Mouse (Mus musculus) kidney, postnatal 0 days (tissue): ENCODE measurements at regions not wholly inside any gene's neighbourhood (a gene's known extent, or its start where the extent isn't known, plus 50 kb on each side); places are given as distances from the start of the nearest gene placed in this dataset.

Experiments used
- ATAC-seq: fragments of 200-750 bp; cut with Nextera tagmentation; replicated peaks from 2 replicates; pipeline ENCODE4 v1.8.0; 2017; ENCODE audit warnings: low read depth, moderate number of reproducible peaks, moderate TSS enrichment, moderate library complexity; ENCODE audit not compliant: low FRiP score
- DNase-seq: peaks from one replicate; pipeline ENCODE4 v3.0.0-alpha.2; 2016; ENCODE audit warnings: low spot score
- H3K27ac ChIP-seq: fragments of 300-500 bp; sonication (generic); 2 replicates; pipeline ENCODE4 v1.5.1; 2014; ENCODE audit warnings: mild to moderate bottlenecking
- H3K27me3 ChIP-seq: fragments of 300-500 bp; sonication (generic); 2 replicates; pipeline ENCODE4 v1.6.1; 2014; ENCODE audit warnings: low read length, mixed read lengths; ENCODE audit not compliant: insufficient read depth
- H3K36me3 ChIP-seq: fragments of 300-500 bp; sonication (generic); 2 replicates; pipeline ENCODE4 v1.6.1; 2014; ENCODE audit warnings: low read length, mixed read lengths; ENCODE audit not compliant: insufficient read depth
- H3K4me1 ChIP-seq: fragments of 300-500 bp; sonication (generic); replicated peaks from 2 replicates; pipeline ENCODE4 v1.6.1; 2014; ENCODE audit warnings: antibody characterized with exemption, low read length, mixed read lengths; ENCODE audit not compliant: insufficient read depth
- H3K4me2 ChIP-seq: fragments of 300-500 bp; sonication (generic); 2 replicates; pipeline ENCODE4 v1.6.1; 2014; ENCODE audit warnings: mild to moderate bottlenecking, low read length, moderate library complexity, mixed read lengths
- H3K4me3 ChIP-seq: fragments of 300-500 bp; sonication (generic); replicated peaks from 2 replicates; pipeline ENCODE4 v1.5.1; 2014; ENCODE audit warnings: low read depth, low read length
- H3K9ac ChIP-seq: fragments of 300-500 bp; sonication (generic); 2 replicates; pipeline ENCODE4 v1.6.1; 2014; ENCODE audit warnings: low read depth, low read length
- H3K9me3 ChIP-seq: fragments of 300-500 bp; sonication (generic); replicated peaks from 2 replicates; pipeline ENCODE4 v1.6.1; 2016; ENCODE audit warnings: low read length, inconsistent platforms, mixed read lengths
- CTCF ChIP-seq: IDR thresholded peaks from 2 replicates; pipeline ENCODE4 v1.5.1; 2016; ENCODE audit warnings: antibody characterized with exemption, low read depth, mild to moderate bottlenecking, moderate library complexity
- WGBS: fragments of 180-500 bp; shearing (Covaris S2); extraction: QIAGEN DNeasy Blood & Tissue Kit; methylation state at CpG from one replicate; pipeline ENCODE4 v1.1.7; 2014; 5-methylcytosine and 5-hydroxymethylcytosine counted together

DNA sequence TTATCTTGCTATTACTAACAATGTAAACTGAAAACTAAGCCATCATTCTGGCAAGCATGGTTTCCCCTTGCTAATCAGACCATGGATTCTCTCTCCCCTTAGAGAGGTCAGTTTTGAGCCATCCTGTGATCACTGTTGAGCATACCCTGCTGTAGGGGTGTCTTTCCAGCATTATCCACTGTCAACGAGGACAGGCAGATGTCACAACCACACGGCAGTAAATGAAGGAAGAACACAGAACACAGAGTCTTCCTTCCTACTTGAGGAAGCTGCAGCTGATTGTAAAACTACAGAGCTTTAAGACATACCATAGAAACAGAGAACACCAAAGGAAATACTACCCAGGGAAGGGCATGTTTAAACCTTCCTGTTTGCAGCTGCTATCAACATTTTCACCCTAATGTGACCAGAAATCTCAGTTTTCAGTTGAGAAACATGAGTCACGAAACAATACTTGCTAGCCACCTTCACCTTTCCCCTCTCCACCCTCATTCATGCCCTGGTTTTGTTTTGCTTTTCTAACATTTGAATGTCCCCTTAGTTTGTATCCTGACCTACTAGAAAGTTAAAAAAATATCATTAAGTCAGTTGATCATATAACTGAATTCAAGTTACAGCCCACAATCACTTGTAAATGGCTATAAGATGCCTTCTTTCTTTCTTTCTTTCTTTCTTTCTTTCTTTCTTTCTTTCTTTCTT is 356.8 kb upstream of the Cited2 start:
- Histone ChIP-seq H3K27me3 (no peaks in the 10 kb centered on the region), H3K36me3 (no peaks in the 10 kb centered on the region), H3K4me1 (peaks cover 5% of the 10 kb centered on the region), H3K4me3 (no peak overlapping the region), H3K4me2 (no peak overlapping the region), H3K9ac (no peak overlapping the region), H3K9me3 (no peaks in the 10 kb centered on the region), H3K27ac (no peak overlapping the region)
- TF ChIP-seq CTCF, result no peak
- 40% methylated on average over 3 of the region's 3 CpGs for WGBS
- no peak for ATAC-seq
- peak; percentile 55 for DNase-seq

DNA sequence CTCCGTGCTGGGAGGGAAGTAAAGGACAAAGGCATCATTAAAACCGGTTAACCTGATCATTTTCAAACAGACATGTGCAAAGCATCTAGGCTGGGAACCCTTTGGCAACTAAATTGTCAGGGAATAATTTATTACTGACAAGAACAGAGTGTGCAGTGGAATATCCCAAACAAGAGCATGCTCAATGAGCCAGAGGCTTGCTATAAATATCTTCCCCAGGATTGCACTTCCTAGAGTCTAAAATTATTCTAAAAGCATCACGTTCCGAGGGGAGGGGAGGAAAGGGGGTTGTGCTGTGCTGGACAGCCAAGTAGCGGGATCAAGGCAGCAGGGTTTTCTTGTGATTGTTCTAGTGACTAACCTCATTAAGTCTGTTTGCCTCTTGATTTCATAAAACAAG is 356.0 kb upstream of the Cited2 start:
- ATAC-seq, result 0 out of 2 replicates have a peak, but pooled peaks have one; percentile 29
- H3K27me3 ChIP-seq, result no peaks in the 10 kb centered on the region
- no peak overlapping the region for H3K4me3 ChIP-seq
- no peak overlapping the region for H3K9ac ChIP-seq
- no peak overlapping the region for H3K4me2 ChIP-seq
- H3K9me3 ChIP-seq, result no peaks in the 10 kb centered on the region
- peaks cover 5% of the 10 kb centered on the region for H3K4me1 ChIP-seq
- WGBS, result 10% methylated on average over 5 of the region's 5 CpGs
- no peak for TF ChIP-seq CTCF
- no peak overlapping the region for H3K27ac ChIP-seq
- no peaks in the 10 kb centered on the region for H3K36me3 ChIP-seq
- DNase-seq, result peak; percentile 93

DNA sequence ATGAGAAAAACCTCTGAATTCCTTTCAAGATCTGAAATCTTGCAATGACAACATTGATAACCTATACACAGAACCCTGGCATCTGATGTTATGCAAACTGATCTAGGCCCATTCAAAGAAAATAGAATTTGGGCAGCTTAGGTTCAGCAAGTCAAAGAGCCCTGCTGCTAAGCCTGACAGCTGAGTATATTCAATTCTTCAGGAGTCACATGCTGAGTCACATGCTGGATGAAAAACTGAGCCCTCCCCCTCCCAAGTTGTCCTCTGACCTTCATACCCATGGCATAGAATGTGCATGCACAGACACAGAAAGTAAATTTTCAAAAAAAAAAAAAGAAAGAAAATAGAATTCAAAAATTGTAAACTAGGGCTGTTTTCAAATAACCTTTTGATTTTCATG is 355.6 kb upstream of the Cited2 start:
- DNase-seq (peak; percentile 22), ATAC-seq (no peak)
- peaks cover 5% of the 10 kb centered on the region for H3K4me1 ChIP-seq
- no peaks in the 10 kb centered on the region for H3K36me3 ChIP-seq
- no peaks in the 10 kb centered on the region for H3K27me3 ChIP-seq
- no peak overlapping the region for H3K27ac ChIP-seq
- H3K9me3 ChIP-seq, result no peaks in the 10 kb centered on the region
- H3K4me2 ChIP-seq, result no peak overlapping the region
- no peak overlapping the region for H3K4me3 ChIP-seq
- H3K9ac ChIP-seq, result no peak overlapping the region
- no peak for TF ChIP-seq CTCF

DNA sequence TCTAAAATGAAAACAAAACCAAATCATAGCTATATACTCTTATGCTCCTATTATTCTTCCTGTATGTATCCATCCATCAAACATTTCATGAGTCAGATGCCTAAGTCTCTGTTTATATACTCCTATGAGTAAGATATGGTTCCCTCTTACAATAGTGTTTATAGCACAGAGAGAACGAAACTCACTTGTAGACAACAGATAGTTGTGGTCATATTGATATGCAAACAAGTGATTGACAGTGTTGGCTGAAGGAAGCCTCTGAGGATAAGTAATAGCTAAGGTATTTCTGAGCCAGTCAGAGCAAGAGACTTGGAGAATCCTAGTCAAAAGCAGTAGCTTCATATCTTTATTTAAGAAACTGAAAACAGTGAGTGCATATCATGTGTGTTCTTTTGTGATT is 354.4 kb upstream of the Cited2 start:
- H3K9ac ChIP-seq, result no peak overlapping the region
- H3K4me3 ChIP-seq, result no peak overlapping the region
- no peaks in the 10 kb centered on the region for H3K9me3 ChIP-seq
- no peak overlapping the region for H3K4me2 ChIP-seq
- no peak for DNase-seq
- ATAC-seq, result no peak
- no peak overlapping the region for H3K27ac ChIP-seq
- TF ChIP-seq CTCF, result no peak
- WGBS, result 91% methylated on average over 1 of the region's 1 CpGs
- no peaks in the 10 kb centered on the region for H3K36me3 ChIP-seq
- peaks cover 5% of the 10 kb centered on the region for H3K4me1 ChIP-seq
- H3K27me3 ChIP-seq, result no peaks in the 10 kb centered on the region

DNA sequence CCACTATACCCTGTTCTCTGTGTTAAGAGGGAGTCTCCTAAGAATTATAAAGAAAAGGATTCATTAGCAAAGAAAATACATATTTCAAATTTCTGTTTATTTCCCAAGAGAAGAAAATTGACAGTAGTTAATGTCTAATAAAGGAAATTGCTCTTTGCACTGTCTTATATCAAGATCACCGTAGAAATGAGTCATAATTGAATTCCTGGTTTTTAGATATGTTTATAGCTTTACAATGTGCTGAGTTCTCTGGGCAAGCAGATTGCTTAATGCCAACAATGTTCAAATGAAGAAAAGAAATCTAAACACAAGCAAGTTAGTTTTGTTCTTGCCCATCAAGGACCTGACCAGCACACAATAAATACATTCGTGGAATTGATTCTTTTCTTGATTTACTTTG is 350.1 kb upstream of the Cited2 start:
- no peak overlapping the region for H3K4me2 ChIP-seq
- 83% methylated on average over 2 of the region's 2 CpGs for WGBS
- H3K9ac ChIP-seq, result no peak overlapping the region
- H3K9me3 ChIP-seq, result no peaks in the 10 kb centered on the region
- ATAC-seq (no peak), DNase-seq (no peak)
- H3K4me1 ChIP-seq, result no peaks in the 10 kb centered on the region
- TF ChIP-seq CTCF, result no peak
- no peak overlapping the region for H3K4me3 ChIP-seq
- H3K27me3 ChIP-seq, result no peaks in the 10 kb centered on the region
- no peaks in the 10 kb centered on the region for H3K36me3 ChIP-seq
- no peak overlapping the region for H3K27ac ChIP-seq

DNA sequence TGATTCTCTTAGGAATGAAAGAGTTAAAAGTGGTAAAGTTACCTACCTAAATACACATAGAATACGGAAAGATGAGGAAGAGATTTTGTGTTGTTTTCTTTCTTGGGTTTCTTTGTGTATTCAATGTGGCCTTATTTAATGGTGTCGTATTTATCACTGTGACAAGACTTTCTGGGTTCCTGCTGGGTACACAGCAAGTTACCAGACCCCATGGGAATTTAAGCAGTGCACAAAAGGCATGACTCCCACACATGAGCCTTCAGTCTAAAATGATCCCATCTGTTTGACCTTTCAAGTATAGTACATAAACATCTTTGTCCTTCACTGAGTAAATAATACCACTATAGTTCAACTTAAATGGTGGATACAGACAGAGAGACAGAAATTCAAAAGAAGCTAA is 349.0 kb upstream of the Cited2 start:
- WGBS, result 34% methylated on average over 2 of the region's 2 CpGs
- H3K27me3 ChIP-seq, result no peaks in the 10 kb centered on the region
- H3K9ac ChIP-seq, result no peak overlapping the region
- no peak for TF ChIP-seq CTCF
- no peak overlapping the region for H3K4me2 ChIP-seq
- no peak for ATAC-seq
- no peak overlapping the region for H3K27ac ChIP-seq
- no peak overlapping the region for H3K4me3 ChIP-seq
- H3K4me1 ChIP-seq, result no peaks in the 10 kb centered on the region
- DNase-seq, result peak; percentile 58
- H3K36me3 ChIP-seq, result no peaks in the 10 kb centered on the region
- no peaks in the 10 kb centered on the region for H3K9me3 ChIP-seq

DNA sequence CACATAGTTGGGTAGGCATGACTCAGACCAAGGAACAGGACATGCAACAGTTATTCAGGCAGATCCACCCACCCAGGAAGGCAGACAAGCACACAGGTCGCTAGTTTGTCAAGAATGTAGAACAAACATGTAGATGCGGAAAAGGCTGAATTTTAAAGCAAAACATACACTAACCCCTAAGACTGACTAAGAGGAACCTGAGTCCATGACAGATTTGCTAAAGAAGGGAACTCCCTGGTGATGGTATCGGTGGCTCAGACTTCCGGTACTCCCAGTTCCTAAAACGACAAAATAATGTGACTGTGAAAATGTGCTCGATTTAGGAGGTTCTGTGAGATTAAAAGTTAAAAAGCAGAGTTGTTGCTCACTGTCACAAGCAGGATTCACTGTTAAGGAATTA is 340.0 kb upstream of the Cited2 start:
- Histone ChIP-seq H3K27me3 (no peaks in the 10 kb centered on the region), H3K4me1 (no peaks in the 10 kb centered on the region), H3K9me3 (no peaks in the 10 kb centered on the region), H3K27ac (no peak overlapping the region), H3K36me3 (no peaks in the 10 kb centered on the region), H3K4me3 (no peak overlapping the region), H3K4me2 (no peak overlapping the region), H3K9ac (no peak overlapping the region)
- DNase-seq, result no peak
- WGBS, result 73% methylated on average over 6 of the region's 6 CpGs
- ATAC-seq, result no peak
- no peak for TF ChIP-seq CTCF
